Comparison of ENCODE assay signal across 24 mouse cellular contexts in the genomic region with DNA sequence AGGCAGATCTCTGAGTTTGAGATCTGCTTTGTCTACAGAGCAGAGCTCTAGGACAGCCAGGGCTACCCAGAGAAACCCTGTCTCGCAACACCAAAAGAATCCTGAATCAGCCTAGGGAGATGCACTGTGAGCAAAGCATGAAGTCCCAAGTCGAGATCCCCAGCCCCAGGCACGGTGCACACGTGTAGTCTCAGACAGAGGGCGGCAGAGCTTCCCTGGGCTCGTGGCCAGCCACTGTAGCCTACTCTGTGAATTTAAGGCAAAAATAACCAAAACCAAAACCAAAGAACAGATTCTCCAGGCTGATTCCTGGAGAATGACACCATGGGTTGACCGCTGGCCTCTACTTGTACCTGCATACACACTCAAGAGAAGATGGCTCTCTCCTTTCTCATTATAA.
DNase-seq lines count a peak whose midpoint lies in the region; ATAC-seq and TF ChIP-seq lines count a peak whose summit lies in the region.
"Had no signal": no experiment of that assay in that cellular context is flagged by ENCODE, and none has a peak within 500 bp of the region (broad histone marks: within the 10 kb centered on the region; RNA-seq: fewer than 3 reads in every experiment).

No protein-coding gene starts in this region.

- H3K4me3 ChIP-seq in intestine, postnatal 0 days (ENCODE audit: low read depth, low read length): no peak overlapping the region
- no peak overlapping the region for H3K4me3 ChIP-seq in intestine, embryonic 15.5 days (replicated peaks)
- H3K4me3 ChIP-seq in lung, postnatal 0 days (ENCODE audit: low read depth, low read length): no peak overlapping the region
- H3K4me3 ChIP-seq in stomach, postnatal 0 days (ENCODE audit: low read depth, low read length): no peak overlapping the region
- H3K4me3 ChIP-seq: kidney, embryonic 15.5 days; limb, embryonic 10.5 days; megakaryocyte, embryonic 14.5 days; midbrain, embryonic 15.5 days; neural tube, embryonic 13.5 days had no signal

- 82% methylated on average over 7 of the region's 7 CpGs for WGBS in intestine, postnatal 0 days
- WGBS in intestine, embryonic 15.5 days: 84% methylated on average over 7 of the region's 7 CpGs
- WGBS in lung, postnatal 0 days: 68% methylated on average over 7 of the region's 7 CpGs
- WGBS in stomach, postnatal 0 days: 70% methylated on average over 7 of the region's 7 CpGs

- TF ChIP-seq EP300 in lung, postnatal 0 days (IDR thresholded peaks at IDR 0.05): no peak
- no peak for TF ChIP-seq EP300 in stomach, postnatal 0 days (optimal IDR thresholded peaks at IDR 0.05)

- no peaks in the 10 kb centered on the region for H3K27me3 ChIP-seq in intestine, postnatal 0 days (replicated peaks; ENCODE audit: control insufficient read depth, insufficient read depth, low read length)
- no peaks in the 10 kb centered on the region for H3K27me3 ChIP-seq in intestine, embryonic 15.5 days (replicated peaks)
- no peaks in the 10 kb centered on the region for H3K27me3 ChIP-seq in lung, postnatal 0 days (replicated peaks; ENCODE audit: insufficient read depth, low read length)
- H3K27me3 ChIP-seq in stomach, postnatal 0 days (ENCODE audit: control insufficient read depth, insufficient read depth, low read length): no peaks in the 10 kb centered on the region
- H3K27me3 ChIP-seq: kidney, embryonic 15.5 days; midbrain, embryonic 15.5 days; neural tube, embryonic 13.5 days had no signal

- H3K27ac ChIP-seq in intestine, postnatal 0 days (ENCODE audit: low read depth, low read length): no peak overlapping the region
- no peak overlapping the region for H3K27ac ChIP-seq in intestine, embryonic 15.5 days
- H3K27ac ChIP-seq in lung, postnatal 0 days (ENCODE audit: low read length): no peak overlapping the region
- H3K27ac ChIP-seq in stomach, postnatal 0 days (replicated peaks): no peak overlapping the region
- H3K27ac ChIP-seq: hindbrain, embryonic 14.5 days; kidney, embryonic 15.5 days; limb, embryonic 10.5 days; midbrain, embryonic 15.5 days; neural tube, embryonic 13.5 days had no signal

- no peak for DNase-seq in lung, postnatal 0 days (ENCODE audit: low spot score)
- DNase-seq in lung, postnatal 14 days: no peak
- peak; percentile 37 for DNase-seq in adipocyte (ENCODE audit: low spot score)
- DNase-seq in stomach, postnatal 0 days (ENCODE audit: low spot score): no peak
- no peak for DNase-seq in thymus, postnatal 14 days
- DNase-seq: adrenal gland, postnatal 25 days; cerebellum, adult 9-10 months; forebrain, postnatal 0 days; kidney, postnatal 4 days; layer of hippocampus, adult 9-11 months; liver; liver, postnatal 0 days; lung, postnatal 36 days; right cerebral cortex, adult 18-20 months had no signal

- H3K36me3 ChIP-seq in intestine, postnatal 0 days (ENCODE audit: control insufficient read depth, insufficient read depth): no peaks in the 10 kb centered on the region
- no peaks in the 10 kb centered on the region for H3K36me3 ChIP-seq in intestine, embryonic 15.5 days
- no peaks in the 10 kb centered on the region for H3K36me3 ChIP-seq in lung, postnatal 0 days (ENCODE audit: insufficient read depth, low read length)
- no peaks in the 10 kb centered on the region for H3K36me3 ChIP-seq in stomach, postnatal 0 days (ENCODE audit: control insufficient read depth, insufficient read depth, low read length)
- H3K36me3 ChIP-seq: kidney, embryonic 15.5 days; limb, embryonic 10.5 days; midbrain, embryonic 15.5 days; neural tube, embryonic 13.5 days had no signal

- no peaks in the 10 kb centered on the region for H3K4me1 ChIP-seq in intestine, postnatal 0 days (replicated peaks; ENCODE audit: control insufficient read depth, insufficient read depth, low read length)
- H3K4me1 ChIP-seq in intestine, embryonic 15.5 days (replicated peaks): no peaks in the 10 kb centered on the region
- H3K4me1 ChIP-seq in lung, postnatal 0 days (ENCODE audit: insufficient read depth, low read depth, low read length): no peaks in the 10 kb centered on the region
- no peaks in the 10 kb centered on the region for H3K4me1 ChIP-seq in stomach, postnatal 0 days (replicated peaks; ENCODE audit: control insufficient read depth, insufficient read depth)
- H3K4me1 ChIP-seq: kidney, embryonic 15.5 days; midbrain, embryonic 15.5 days; neural tube, embryonic 13.5 days had no signal

- H3K4me2 ChIP-seq in intestine, postnatal 0 days (replicated peaks; ENCODE audit: low read depth): no peak overlapping the region
- no peak overlapping the region for H3K4me2 ChIP-seq in intestine, embryonic 15.5 days (replicated peaks)
- H3K4me2 ChIP-seq in lung, postnatal 0 days (replicated peaks; ENCODE audit: low read depth, low read length): no peak overlapping the region
- H3K4me2 ChIP-seq in stomach, postnatal 0 days (replicated peaks; ENCODE audit: low read depth): no peak overlapping the region
- H3K4me2 ChIP-seq: hindbrain, embryonic 14.5 days; kidney, embryonic 15.5 days; midbrain, embryonic 15.5 days; neural tube, embryonic 13.5 days had no signal

- no peak for ATAC-seq in intestine, postnatal 0 days
- ATAC-seq in intestine, embryonic 15.5 days: no peak
- ATAC-seq in lung, postnatal 0 days: no peak
- ATAC-seq in stomach, postnatal 0 days (ENCODE audit: low FRiP score, low TSS enrichment): no peak
- ATAC-seq: activated CD4-positive, CD25-positive, alpha-beta regulatory T cell, adult 4 months; forebrain, postnatal 0 days; intestine, embryonic 16.5 days; liver, postnatal 0 days; midbrain, embryonic 15.5 days had no signal

- H3K9ac ChIP-seq in intestine, postnatal 0 days (ENCODE audit: low read depth, low read length): no peak overlapping the region
- no peak overlapping the region for H3K9ac ChIP-seq in intestine, embryonic 15.5 days
- no peak overlapping the region for H3K9ac ChIP-seq in lung, postnatal 0 days (replicated peaks; ENCODE audit: low read depth)
- no peak overlapping the region for H3K9ac ChIP-seq in stomach, postnatal 0 days (ENCODE audit: low read length)
- H3K9ac ChIP-seq: forebrain, postnatal 0 days; hindbrain, embryonic 14.5 days; kidney, embryonic 15.5 days; liver, postnatal 0 days; midbrain, embryonic 15.5 days; neural tube, embryonic 13.5 days had no signal

- TF ChIP-seq CTCF in intestine, postnatal 0 days (IDR thresholded peaks at IDR 0.05; ENCODE audit: low read depth): peak; percentile 17; the same call in 1 of the 2 replicates
- peak; percentile 3; the same call in 1 of the 2 replicates for TF ChIP-seq CTCF in lung, postnatal 0 days (IDR thresholded peaks at IDR 0.05)
- peak; percentile 25 for TF ChIP-seq CTCF in stomach, postnatal 0 days (IDR thresholded peaks at IDR 0.05; ENCODE audit: low read depth)

- no peaks in the 10 kb centered on the region for H3K9me3 ChIP-seq in intestine, postnatal 0 days (ENCODE audit: control insufficient read depth)
- H3K9me3 ChIP-seq in intestine, embryonic 15.5 days: no peaks in the 10 kb centered on the region
- H3K9me3 ChIP-seq in lung, postnatal 0 days (ENCODE audit: low read length): no peaks in the 10 kb centered on the region
- H3K9me3 ChIP-seq in stomach, postnatal 0 days (ENCODE audit: control insufficient read depth, low read length): no peaks in the 10 kb centered on the region
- H3K9me3 ChIP-seq: kidney, embryonic 15.5 days; limb, embryonic 10.5 days; megakaryocyte, embryonic 14.5 days; midbrain, embryonic 15.5 days; neural tube, embryonic 13.5 days had no signal
